Mouse (Mus musculus): ENCODE measurements around the gene Osbpl2.

DNA sequence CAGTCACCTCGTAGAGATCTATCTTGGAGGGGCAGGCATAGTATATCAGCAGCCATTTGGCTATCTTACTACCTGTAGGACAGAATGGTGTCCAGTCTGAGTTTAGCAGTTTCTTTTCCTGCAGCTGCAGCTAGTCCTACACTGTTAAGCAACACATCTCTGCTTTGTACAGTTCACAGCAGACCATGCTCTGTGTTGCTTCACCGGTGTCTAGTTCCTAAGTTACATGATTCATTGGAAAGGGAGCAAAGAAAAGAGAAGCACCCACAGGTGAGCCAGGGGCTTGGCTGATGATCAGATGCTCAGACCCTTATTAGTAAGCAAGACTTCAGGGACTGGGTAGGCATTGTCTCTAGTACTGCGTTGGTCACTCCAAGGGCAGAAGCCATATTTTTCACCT lies 14.8 kb downstream of the Osbpl2 start:
- TF ChIP-seq PAX5 (IDR thresholded peaks at IDR 0.05; ENCODE audit: low read length) (no peak), MAFK (IDR thresholded peaks at IDR 0.05; ENCODE audit: insufficient replicate concordance, low read length) (no peak), NELFE (IDR thresholded peaks at IDR 0.05; ENCODE audit: low read depth, low read length) (no peak), MYC (IDR thresholded peaks at IDR 0.05; ENCODE audit: low read depth, low read length) (no peak), MXI1 (IDR thresholded peaks at IDR 0.05; ENCODE audit: low read depth, low read length) (no peak), CHD1 (IDR thresholded peaks at IDR 0.05; ENCODE audit: low read depth, low read length) (no peak), HCFC1 (IDR thresholded peaks at IDR 0.05; ENCODE audit: low read depth, low read length) (no peak), USF1 (IDR thresholded peaks at IDR 0.05; ENCODE audit: low read depth, low read length) (no peak), CTCF (conservative IDR thresholded peaks at IDR 0.05 in 1 of 2, IDR thresholded peaks at IDR 0.05 in 1 of 2; ENCODE audit: low read depth in 2 of 2, low read length in 2 of 2) (no peak), BHLHE40 (IDR thresholded peaks at IDR 0.05; ENCODE audit: low read depth, low read length) (no peak), GABPA (IDR thresholded peaks at IDR 0.05; ENCODE audit: insufficient replicate concordance, low read depth, low read length) (no peak), ETS1 (conservative IDR thresholded peaks at IDR 0.05; ENCODE audit: low read depth, low read length) (no peak), POLR2A (IDR thresholded peaks at IDR 0.05; ENCODE audit: low read depth, low read length) (no peak), USF2 (conservative IDR thresholded peaks at IDR 0.05; ENCODE audit: low read depth, low read length) (no peak)

All from CH12.LX (cell line).